In the genomic region with DNA sequence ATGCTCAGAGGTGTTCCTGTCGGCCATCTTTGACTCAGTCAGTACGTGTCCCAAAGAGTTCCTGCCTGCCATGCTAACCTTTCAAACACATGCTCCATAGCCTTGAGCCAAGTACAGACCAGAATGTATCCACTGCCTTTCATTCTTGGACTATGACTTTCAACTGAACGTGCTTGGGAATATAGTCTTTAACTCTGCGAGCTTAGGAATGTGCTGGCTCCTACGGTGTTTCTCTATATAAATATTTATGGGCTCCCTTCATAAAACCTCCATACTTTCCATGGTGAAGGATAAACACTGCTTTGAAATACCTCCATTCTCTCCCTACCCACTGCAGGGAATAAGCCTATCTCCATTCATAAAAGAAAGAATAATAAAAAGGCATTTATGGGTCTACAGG, we compare ENCODE assay signal across 24 mouse cellular contexts. TPM values are rescaled to one million over a fixed set of nuclear protein-coding genes. Genes with fewer than 3 reads are reported as not detected.
A peak's percentile ranks its signal among the peaks of the same experiment; 100 is the strongest.
DNase-seq lines count a peak whose midpoint lies in the region; ATAC-seq and TF ChIP-seq lines count a peak whose summit lies in the region.
"Had no signal": no experiment of that assay in that cellular context is flagged by ENCODE, and none has a peak within 500 bp of the region (broad histone marks: within the 10 kb centered on the region; RNA-seq: fewer than 3 reads in every experiment).

No protein-coding gene starts in this region.

- peaks cover 9% of the 10 kb centered on the region; the same call in 1 of the 2 replicates for H3K4me1 ChIP-seq in intestine, embryonic 14.5 days (replicated peaks; ENCODE audit: control insufficient read depth, insufficient read depth, low read length)
- no peaks in the 10 kb centered on the region; the same call in 1 of the 2 replicates for H3K4me1 ChIP-seq in intestine, postnatal 0 days (replicated peaks; ENCODE audit: control insufficient read depth, insufficient read depth, low read length)
- peaks cover 12% of the 10 kb centered on the region; the same call in 1 of the 2 replicates for H3K4me1 ChIP-seq in limb, embryonic 12.5 days (replicated peaks)
- H3K4me1 ChIP-seq in limb, embryonic 10.5 days, result no peaks in the 10 kb centered on the region
- H3K4me1 ChIP-seq in limb, embryonic 15.5 days, result no peaks in the 10 kb centered on the region
- H3K4me1 ChIP-seq: embryonic facial prominence, embryonic 10.5 days; heart, embryonic 15.5 days; hindbrain, embryonic 15.5 days; liver, embryonic 12.5 days; midbrain, embryonic 12.5 days had no signal

- H3K27me3 ChIP-seq in intestine, embryonic 14.5 days (replicated peaks; ENCODE audit: control insufficient read depth, insufficient read depth, low read length), result no peaks in the 10 kb centered on the region
- H3K27me3 ChIP-seq in intestine, postnatal 0 days (replicated peaks; ENCODE audit: control insufficient read depth, insufficient read depth, low read length), result no peaks in the 10 kb centered on the region
- H3K27me3 ChIP-seq in limb, embryonic 12.5 days, result no peaks in the 10 kb centered on the region
- no peaks in the 10 kb centered on the region for H3K27me3 ChIP-seq in limb, embryonic 10.5 days (ENCODE audit: low read depth, poor library complexity, severe bottlenecking)
- no peaks in the 10 kb centered on the region for H3K27me3 ChIP-seq in limb, embryonic 15.5 days
- H3K27me3 ChIP-seq: heart, embryonic 15.5 days; hindbrain, embryonic 15.5 days; liver, embryonic 12.5 days; midbrain, embryonic 12.5 days had no signal

- H3K36me3 ChIP-seq in intestine, embryonic 14.5 days (ENCODE audit: control insufficient read depth, insufficient read depth, low read length), result no peaks in the 10 kb centered on the region
- H3K36me3 ChIP-seq in intestine, postnatal 0 days (ENCODE audit: control insufficient read depth, insufficient read depth), result no peaks in the 10 kb centered on the region
- H3K36me3 ChIP-seq in limb, embryonic 12.5 days, result 0 out of 2 replicates have a peak, but pooled peaks cover 4% of the 10 kb centered on the region
- H3K36me3 ChIP-seq in limb, embryonic 10.5 days, result no peaks in the 10 kb centered on the region
- peaks cover 4% of the 10 kb centered on the region; the same call in 1 of the 2 replicates for H3K36me3 ChIP-seq in limb, embryonic 15.5 days
- H3K36me3 ChIP-seq: heart, embryonic 15.5 days; hindbrain, embryonic 15.5 days; liver, embryonic 12.5 days; midbrain, embryonic 12.5 days had no signal

- H3K4me2 ChIP-seq in intestine, embryonic 14.5 days (ENCODE audit: low read length), result no peak overlapping the region
- H3K4me2 ChIP-seq in intestine, postnatal 0 days (replicated peaks; ENCODE audit: low read depth), result no peak overlapping the region
- no peak overlapping the region for H3K4me2 ChIP-seq in limb, embryonic 12.5 days
- no peak overlapping the region for H3K4me2 ChIP-seq in limb, embryonic 15.5 days
- H3K4me2 ChIP-seq: heart, embryonic 15.5 days; hindbrain, embryonic 15.5 days; liver, embryonic 12.5 days; midbrain, embryonic 12.5 days had no signal

- H3K4me3 ChIP-seq in intestine, embryonic 14.5 days (ENCODE audit: low read depth, low read length), result no peak overlapping the region
- no peak overlapping the region for H3K4me3 ChIP-seq in intestine, postnatal 0 days (ENCODE audit: low read depth, low read length)
- no peak overlapping the region for H3K4me3 ChIP-seq in limb, embryonic 12.5 days (replicated peaks)
- H3K4me3 ChIP-seq in limb, embryonic 10.5 days, result no peak overlapping the region
- no peak overlapping the region for H3K4me3 ChIP-seq in limb, embryonic 15.5 days
- H3K4me3 ChIP-seq: embryonic facial prominence, embryonic 10.5 days; heart, embryonic 15.5 days; hindbrain, embryonic 15.5 days; liver, embryonic 12.5 days; midbrain, embryonic 12.5 days had no signal

- H3K27ac ChIP-seq in intestine, embryonic 14.5 days (ENCODE audit: low read depth), result no peak overlapping the region
- no peak overlapping the region for H3K27ac ChIP-seq in intestine, postnatal 0 days (ENCODE audit: low read depth, low read length)
- no peak overlapping the region for H3K27ac ChIP-seq in limb, embryonic 12.5 days
- H3K27ac ChIP-seq in limb, embryonic 10.5 days, result no peak overlapping the region
- no peak overlapping the region for H3K27ac ChIP-seq in limb, embryonic 15.5 days
- H3K27ac ChIP-seq: embryonic facial prominence, embryonic 10.5 days; heart, embryonic 15.5 days; hindbrain, embryonic 15.5 days; kidney, postnatal 0 days; liver, embryonic 12.5 days; midbrain, embryonic 12.5 days had no signal

- H3K9ac ChIP-seq in intestine, embryonic 14.5 days (ENCODE audit: low read length), result no peak overlapping the region
- H3K9ac ChIP-seq in intestine, postnatal 0 days (ENCODE audit: low read depth, low read length), result no peak overlapping the region
- no peak overlapping the region for H3K9ac ChIP-seq in limb, embryonic 12.5 days (replicated peaks)
- H3K9ac ChIP-seq in limb, embryonic 15.5 days, result no peak overlapping the region
- H3K9ac ChIP-seq: heart, embryonic 15.5 days; hindbrain, embryonic 15.5 days; liver, embryonic 12.5 days; midbrain, embryonic 12.5 days had no signal

- 0 out of 2 replicates have a peak, but pooled peaks have one; percentile 27 for ATAC-seq in intestine, embryonic 14.5 days (replicated peaks; ENCODE audit: low FRiP score, low TSS enrichment, low read depth)
- no peak for ATAC-seq in intestine, postnatal 0 days
- 0 out of 2 replicates have a peak, but pooled peaks have one; percentile 37 for ATAC-seq in limb, embryonic 12.5 days (ENCODE audit: insufficient number of reproducible peaks, insufficient read depth, low FRiP score, low TSS enrichment, low read depth)
- ATAC-seq in limb, embryonic 15.5 days (ENCODE audit: insufficient number of reproducible peaks, low FRiP score, low TSS enrichment, low read depth), result peak; percentile 69; the same call in 1 of the 2 replicates
- ATAC-seq: forebrain, embryonic 16.5 days; liver, embryonic 12.5 days had no signal

- WGBS in intestine, embryonic 14.5 days, result 36% methylated on average over 5 of the region's 5 CpGs
- WGBS in intestine, postnatal 0 days, result 46% methylated on average over 5 of the region's 5 CpGs
- 54% methylated on average over 5 of the region's 5 CpGs for WGBS in limb, embryonic 12.5 days
- 93% methylated on average over 5 of the region's 5 CpGs for WGBS in limb, embryonic 10.5 days
- WGBS in limb, embryonic 15.5 days, result 29% methylated on average over 5 of the region's 5 CpGs

- no peak for TF ChIP-seq CTCF in intestine, postnatal 0 days (IDR thresholded peaks at IDR 0.05; ENCODE audit: low read depth)

- DNase-seq in intestine, embryonic 14.5 days (ENCODE audit: low spot score), result no peak
- no peak for DNase-seq in limb, embryonic 10.5 days (ENCODE audit: low spot score)
- DNase-seq in kidney, postnatal 14 days, result peak; percentile 43
- no peak for DNase-seq in T-cell, adult 2 months (ENCODE audit: low spot score)
- no peak for DNase-seq in ovary, postnatal 14 days (ENCODE audit: low spot score)
- DNase-seq: adrenal gland, adult 2 months; cerebellum, adult 11-12 months; cerebellum, postnatal 10 days; gastrocnemius, postnatal 36 days; layer of hippocampus, adult 9-11 months; lung, adult 18-20 months; lung, postnatal 14 days; thymus, adult 2 months; thymus, postnatal 4 days had no signal

- H3K9me3 ChIP-seq in intestine, embryonic 14.5 days (ENCODE audit: control insufficient read depth, low read length), result no peaks in the 10 kb centered on the region
- H3K9me3 ChIP-seq in intestine, postnatal 0 days (ENCODE audit: control insufficient read depth), result no peaks in the 10 kb centered on the region
- H3K9me3 ChIP-seq in limb, embryonic 12.5 days, result no peaks in the 10 kb centered on the region; the same call in 1 of the 2 replicates
- no peaks in the 10 kb centered on the region for H3K9me3 ChIP-seq in limb, embryonic 10.5 days (replicated peaks)
- H3K9me3 ChIP-seq in limb, embryonic 15.5 days, result no peaks in the 10 kb centered on the region
- H3K9me3 ChIP-seq: heart, embryonic 15.5 days; hindbrain, embryonic 15.5 days; liver, embryonic 12.5 days; midbrain, embryonic 12.5 days had no signal

RNA-seq across cellular contexts. Expression of gene Plekhg1, which starts 29.0 kb away (rescaled TPM):
- 9.8 and 11.0 TPM in 2 replicates for polyA plus RNA-seq in intestine, embryonic 14.5 days (2014; fragmentation: Nextera tagmentation; extraction: Ambion mirVana)
- 2.1 and 2.6 TPM in 2 replicates for polyA plus RNA-seq in intestine, postnatal 0 days (2015; fragmentation: Nextera tagmentation; extraction: Ambion mirVana)
- polyA plus RNA-seq in limb, embryonic 12.5 days (2016; fragmentation: Nextera tagmentation; extraction: Ambion mirVana), result 16.1 and 18.6 TPM in 2 replicates
- 4.7 and 9.8 TPM in 2 replicates for polyA plus RNA-seq in limb, embryonic 10.5 days (2016; fragmentation: Nextera tagmentation; extraction: Ambion mirVana)
- 15.1 and 19.3 TPM in 2 replicates for polyA plus RNA-seq in limb, embryonic 15.5 days (2015; fragmentation: Nextera tagmentation; extraction: Ambion mirVana)
